Mouse (Mus musculus): Measurements from ENCODE around the gene Smpdl3a. TPM values are rescaled to one million over a fixed set of nuclear protein-coding genes. Genes with fewer than 3 reads are reported as not detected.

The Smpdl3a gene
- polyA plus RNA-seq, 1 experiment from 2014 or later, result 9.0 TPM

- ATAC-seq (replicated peaks; ENCODE audit: low FRiP score) (no peak), DNase-seq (ENCODE audit: low spot score) (no peak)
- no peak overlapping the region for H3K9ac ChIP-seq (ENCODE audit: low read depth, low read length)
- H3K4me1 ChIP-seq (replicated peaks; ENCODE audit: control insufficient read depth, insufficient read depth, low read length), result no peaks in the 10 kb centered on the region
- no peak overlapping the region for H3K27ac ChIP-seq (ENCODE audit: low read depth, low read length)
- no peaks in the 10 kb centered on the region for H3K9me3 ChIP-seq (ENCODE audit: control insufficient read depth, low read length)
- H3K36me3 ChIP-seq (ENCODE audit: control insufficient read depth, insufficient read depth, low read length), result no peaks in the 10 kb centered on the region
- H3K4me3 ChIP-seq (ENCODE audit: low read depth, low read length), result no peak overlapping the region
- no peak overlapping the region for H3K4me2 ChIP-seq
- no peaks in the 10 kb centered on the region for H3K27me3 ChIP-seq (replicated peaks; ENCODE audit: control insufficient read depth, insufficient read depth, low read length)
These were observed 41.8 kb downstream of the Smpdl3a start for GRCm38 (mm10) chr10:57835982-57836381.

DNA sequence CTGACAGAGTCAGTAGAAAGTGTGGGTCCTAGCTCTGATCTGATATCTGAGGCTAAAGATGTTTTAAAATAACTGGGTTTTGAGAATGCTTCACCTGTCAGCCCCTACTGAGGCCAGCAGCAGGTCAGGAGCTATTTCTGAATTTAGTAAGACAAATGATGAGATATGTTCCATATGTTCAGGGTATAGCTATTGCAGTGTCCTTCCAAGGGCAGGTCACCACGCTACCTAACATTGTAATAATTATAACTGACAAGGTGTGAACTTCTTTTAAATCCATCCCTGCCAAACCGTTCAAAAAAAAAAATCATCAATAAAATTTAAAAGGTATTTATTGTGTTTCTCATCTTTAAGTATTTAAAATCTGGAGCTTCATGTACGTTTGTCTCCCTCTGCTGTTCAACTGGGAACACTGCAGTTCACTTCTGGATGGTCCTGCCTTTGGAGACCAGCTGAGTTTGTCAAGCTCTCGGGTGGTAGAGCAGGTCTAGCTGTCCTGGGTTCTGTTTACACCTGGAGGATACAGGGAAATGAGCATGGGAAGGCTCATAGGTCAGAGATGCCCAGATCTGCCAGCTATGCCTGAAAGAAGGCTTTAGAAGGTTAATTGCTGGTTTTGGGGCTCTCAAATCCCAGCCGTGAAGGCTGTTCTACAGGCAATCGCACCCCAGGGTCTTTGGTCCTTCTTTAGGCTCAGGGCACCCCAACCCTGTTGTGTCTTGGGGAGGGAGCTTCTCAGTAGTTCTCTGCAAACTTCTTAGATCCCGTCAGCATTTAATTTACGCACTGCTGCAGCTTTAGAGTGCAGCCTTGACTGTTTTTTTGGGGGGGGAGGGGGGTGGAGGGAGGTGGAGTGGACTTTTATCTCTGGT, 47.7 kb downstream of the Smpdl3a start:
- H3K36me3 ChIP-seq (ENCODE audit: control insufficient read depth, insufficient read depth, low read length), result no peaks in the 10 kb centered on the region
- H3K4me3 ChIP-seq (ENCODE audit: low read depth, low read length), result no peak overlapping the region
- no peaks in the 10 kb centered on the region for H3K4me1 ChIP-seq (replicated peaks; ENCODE audit: control insufficient read depth, insufficient read depth, low read length)
- no peak overlapping the region for H3K9ac ChIP-seq (ENCODE audit: low read depth, low read length)
- no peaks in the 10 kb centered on the region for H3K27me3 ChIP-seq (replicated peaks; ENCODE audit: control insufficient read depth, insufficient read depth, low read length)
- no peak overlapping the region for H3K4me2 ChIP-seq
- no peaks in the 10 kb centered on the region for H3K9me3 ChIP-seq (ENCODE audit: control insufficient read depth, low read length)
- H3K27ac ChIP-seq (ENCODE audit: low read depth, low read length), result no peak overlapping the region
- DNase-seq (ENCODE audit: low spot score) (no peak), ATAC-seq (replicated peaks; ENCODE audit: low FRiP score) (no peak)
- 32% methylated on average over 8 of the region's 8 CpGs for WGBS

DNA sequence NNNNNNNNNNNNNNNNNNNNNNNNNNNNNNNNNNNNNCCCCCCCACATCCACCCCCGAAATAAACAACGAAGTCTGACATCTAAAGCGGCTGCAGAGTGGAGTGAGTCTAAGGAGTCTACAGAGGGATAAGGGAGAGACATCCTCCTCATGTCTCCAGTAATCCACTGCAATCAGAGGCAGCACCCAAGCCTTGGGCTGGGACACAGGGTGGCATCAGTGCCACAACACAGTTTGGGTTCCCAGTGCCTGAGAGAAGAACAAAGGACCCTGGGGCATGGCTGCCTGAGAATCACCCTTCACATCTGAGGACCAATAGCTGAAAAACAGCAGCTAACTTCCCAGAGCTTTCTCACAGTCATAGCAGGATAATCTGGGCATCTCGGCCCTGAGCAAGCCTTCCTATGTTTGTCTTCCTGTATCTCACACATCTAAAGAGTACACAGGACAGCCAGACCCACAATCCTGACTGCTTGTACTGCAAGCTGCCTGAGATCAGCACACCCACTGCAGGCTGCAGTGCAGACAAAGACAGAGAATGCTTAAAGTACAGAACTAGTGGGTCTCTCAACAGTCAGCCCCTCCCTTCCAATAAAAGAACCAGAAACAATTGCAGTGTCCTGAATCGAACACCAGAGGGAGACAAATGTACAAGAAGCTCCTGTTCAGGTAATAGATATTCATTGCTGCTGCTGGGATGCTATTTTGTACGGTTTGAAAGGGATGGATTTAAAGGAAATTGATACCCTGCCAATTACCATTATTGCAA, 54.0 kb downstream of the Smpdl3a start:
- WGBS, result 60% methylated on average over 6 of the region's 6 CpGs
- no peaks in the 10 kb centered on the region for H3K36me3 ChIP-seq (ENCODE audit: control insufficient read depth, insufficient read depth, low read length)

More for the DNA sequence above, 54.0 kb downstream of the Smpdl3a start:
- Histone ChIP-seq H3K9ac (ENCODE audit: low read depth, low read length) (no peak overlapping the region), H3K4me1 (replicated peaks; ENCODE audit: control insufficient read depth, insufficient read depth, low read length) (no peaks in the 10 kb centered on the region), H3K9me3 (ENCODE audit: control insufficient read depth, low read length) (no peaks in the 10 kb centered on the region), H3K27me3 (replicated peaks; ENCODE audit: control insufficient read depth, insufficient read depth, low read length) (no peaks in the 10 kb centered on the region), H3K27ac (ENCODE audit: low read depth, low read length) (no peak overlapping the region), H3K4me2 (no peak overlapping the region), H3K4me3 (ENCODE audit: low read depth, low read length) (no peak overlapping the region)
- no peak for DNase-seq (ENCODE audit: low spot score)
- ATAC-seq (replicated peaks; ENCODE audit: low FRiP score), result no peak

Other genes with a start within 250 kb of the Smpdl3a start
- gene Pkib, start 162.4 kb upstream of the Smpdl3a start, polyA plus RNA-seq (2014; fragmentation: Nextera tagmentation; extraction: Ambion mirVana), result 0.48 and 1.2 TPM in 2 replicates
- gene Fabp7, start 9.5 kb upstream of the Smpdl3a start, polyA plus RNA-seq (2014; fragmentation: Nextera tagmentation; extraction: Ambion mirVana), result 1.9 and 2.8 TPM in 2 replicates

All from liver, embryonic 11.5 days (tissue).